Mouse (Mus musculus): ENCODE measurements around the gene Tmprss5.

Tmprss5 gene

DNA sequence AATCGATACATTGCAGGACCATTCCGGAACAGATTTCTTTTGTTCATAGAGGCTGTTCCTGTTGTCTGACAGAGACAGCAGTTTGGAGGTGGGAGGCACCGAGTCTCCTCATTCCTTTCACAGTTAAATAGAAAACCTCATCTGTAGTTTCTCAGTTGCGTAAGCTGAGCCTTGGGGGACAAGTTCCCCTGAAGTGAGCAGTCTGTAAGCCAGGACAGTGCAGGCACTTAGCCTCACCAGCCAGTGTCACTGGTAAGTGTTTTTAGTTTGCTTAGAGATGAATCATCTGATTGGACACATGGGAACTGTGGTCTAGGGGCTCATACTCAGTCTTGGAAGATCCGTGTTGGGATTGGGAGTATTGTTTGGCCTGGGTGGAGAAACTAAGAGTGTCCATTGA, at the start of gene Tmprss5:
TSS of gene Tmprss5 (plus strand) at position 154 of the 400 bp plus-strand sequence.
- DNase-seq, result no peak

DNA sequence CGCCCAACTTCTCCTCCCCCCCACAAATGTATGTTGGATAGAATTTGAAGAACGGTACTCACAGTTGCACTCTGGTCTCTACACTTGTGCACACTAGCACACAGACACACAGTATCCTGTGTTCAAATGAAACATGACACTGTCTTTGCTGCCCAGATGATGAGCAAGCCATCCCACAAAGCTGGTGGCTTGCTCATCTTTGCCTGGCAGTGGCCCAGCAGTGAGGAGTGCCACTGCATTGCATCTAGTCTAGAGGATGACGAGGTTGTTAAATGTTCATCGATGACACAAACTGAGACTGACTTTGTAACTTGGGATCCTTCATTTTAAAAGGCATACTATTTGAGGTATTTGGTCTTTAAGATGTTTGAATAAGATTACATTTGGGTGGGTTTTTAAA, 46.3 kb upstream of the Tmprss5 start:
- no peak for DNase-seq

DNA sequence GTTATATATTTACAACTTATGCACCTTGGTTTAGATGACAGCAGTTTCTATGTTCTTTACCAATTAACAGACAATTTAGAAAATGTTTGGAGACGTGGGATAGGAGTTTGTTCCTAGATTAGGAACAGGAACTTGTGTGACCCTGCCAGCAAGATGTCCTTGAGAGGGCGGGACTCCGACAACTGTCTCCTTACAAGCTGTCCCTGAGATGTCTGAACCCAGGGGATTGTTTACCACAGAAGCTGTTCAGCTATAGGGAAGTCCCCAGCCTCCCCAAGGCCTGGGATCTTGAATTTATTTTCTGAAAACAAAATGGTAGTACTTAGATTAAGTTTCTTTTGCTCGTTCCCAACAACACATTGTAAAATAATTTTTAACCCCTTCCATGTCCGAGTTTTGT, 30.2 kb upstream of the Tmprss5 start:
- DNase-seq, result no peak

DNA sequence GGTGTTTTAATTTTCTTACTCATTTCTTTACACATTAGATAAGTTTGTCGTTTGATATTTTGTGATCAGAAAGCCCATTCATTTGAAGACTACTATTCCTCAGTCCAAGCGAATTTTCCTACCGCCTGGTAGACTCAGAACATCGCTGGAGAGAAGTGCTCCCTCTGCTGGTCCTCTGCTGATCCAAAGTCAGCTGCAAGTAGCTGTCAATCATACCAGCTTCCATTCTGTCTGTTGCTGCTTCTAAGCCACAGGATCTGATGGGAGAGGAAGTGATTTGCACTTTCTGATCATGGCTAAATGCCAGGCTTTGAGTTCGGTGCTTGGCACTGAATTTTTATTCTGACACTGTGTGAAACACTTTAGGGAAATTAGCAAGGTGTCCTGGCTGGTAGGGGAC, 29.7 kb upstream of the Tmprss5 start:
- peak; percentile 67 for DNase-seq

DNA sequence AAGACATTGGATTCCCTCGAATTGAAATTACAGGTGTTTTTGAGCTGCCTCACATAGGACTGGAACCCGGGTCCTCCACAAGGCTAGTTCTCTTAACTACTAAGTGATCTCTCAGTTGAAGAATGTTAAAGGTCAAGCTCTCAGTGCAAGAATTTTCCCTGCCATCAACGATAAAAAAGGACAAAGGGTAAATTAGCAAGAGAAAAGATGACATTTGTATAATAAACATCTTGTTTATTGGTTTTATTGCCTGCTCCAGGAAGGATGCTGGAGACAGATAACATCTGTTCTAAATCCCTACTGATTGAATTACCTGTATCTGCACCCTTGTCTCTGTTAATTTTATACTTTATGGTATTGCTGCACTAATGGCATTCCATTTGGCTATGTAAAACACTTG, 27.0 kb upstream of the Tmprss5 start:
- no peak for DNase-seq

DNA sequence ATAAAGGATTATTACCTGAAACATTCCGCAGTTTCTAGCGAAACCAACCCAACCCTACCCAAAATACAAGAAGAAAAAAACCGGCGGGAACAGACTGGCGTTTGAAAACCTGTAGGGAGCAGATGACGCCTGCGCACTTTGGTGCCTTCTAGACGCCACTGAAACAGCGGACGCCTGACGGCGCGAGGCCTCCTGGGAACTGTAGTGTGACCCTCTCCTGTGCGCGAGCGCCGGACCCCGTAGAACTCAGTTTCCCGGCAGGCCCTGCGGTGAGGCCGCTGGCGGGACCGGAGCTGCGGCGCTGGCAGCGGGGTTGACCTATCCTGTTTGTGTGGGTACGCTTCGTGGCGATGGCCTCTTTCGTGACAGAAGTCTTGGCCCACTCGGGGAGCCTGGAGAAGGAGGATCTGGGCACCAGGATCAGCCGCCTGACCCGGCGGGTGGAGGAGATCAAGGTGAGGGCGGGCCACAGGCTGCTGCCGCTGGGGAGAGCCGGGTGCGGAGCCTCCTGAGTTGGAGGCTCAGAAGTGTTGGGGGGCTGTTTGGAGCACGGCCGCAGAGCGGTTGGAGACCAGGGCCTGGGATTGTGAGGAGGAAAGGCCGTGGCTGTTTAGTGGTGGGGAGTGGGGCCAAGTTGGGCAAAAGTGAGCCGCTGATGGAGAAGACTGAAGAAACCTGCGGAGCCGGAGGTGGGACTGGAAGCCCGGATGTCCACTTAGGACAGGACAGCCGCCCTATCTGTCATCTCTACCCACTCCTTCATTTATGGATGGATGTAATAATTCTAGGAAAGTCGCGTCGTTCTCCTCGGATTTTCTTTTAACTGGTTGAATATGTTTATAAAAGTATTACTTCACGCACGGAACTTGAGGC, 25.5 kb upstream of the Tmprss5 start, which contains the start of gene Zw10:
TSS of gene Zw10 (plus strand) at position 281 of the 873 bp plus-strand sequence.
- DNase-seq, result peak; percentile 92

DNA sequence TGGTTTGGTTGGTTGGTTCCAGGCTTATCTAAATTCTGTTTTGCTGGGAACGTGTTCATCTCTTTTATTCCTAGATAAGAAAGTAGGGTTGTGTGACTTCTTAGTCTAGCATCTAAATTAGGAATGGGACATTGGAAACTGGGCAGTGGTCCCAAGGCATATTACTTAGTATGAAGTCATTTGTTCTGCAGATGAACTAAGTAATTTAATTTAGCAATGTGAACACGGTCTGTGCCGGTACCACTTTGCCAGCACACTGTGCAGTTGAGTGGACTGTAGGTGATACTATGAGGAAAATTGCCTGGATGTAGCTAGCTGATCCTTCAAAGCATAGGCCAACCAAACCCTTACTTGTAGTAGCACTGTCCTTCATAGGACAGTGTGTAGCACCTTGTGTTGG, 4.2 kb upstream of the Tmprss5 start:
- no peak for DNase-seq

DNA sequence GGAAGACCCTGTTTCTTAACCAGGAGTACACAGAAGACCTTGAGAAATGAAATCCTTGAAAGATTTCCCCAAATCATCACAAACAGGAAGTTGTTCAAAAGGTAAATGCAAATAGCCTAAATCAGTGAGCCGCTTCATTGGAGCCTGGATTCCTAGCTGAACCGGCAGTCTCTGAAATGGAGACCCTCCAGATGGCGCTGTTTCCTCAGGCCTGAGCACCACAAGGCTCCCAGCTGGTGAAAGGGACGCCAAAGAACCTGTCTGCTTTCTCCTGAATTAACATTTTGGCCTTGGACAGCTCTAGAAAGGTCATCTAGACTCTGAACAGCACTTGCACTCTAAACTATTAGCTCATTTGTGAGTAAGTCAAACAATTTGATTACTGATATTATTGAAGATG, 501 bp downstream of the Tmprss5 start:
- peak; percentile 51 for DNase-seq

DNA sequence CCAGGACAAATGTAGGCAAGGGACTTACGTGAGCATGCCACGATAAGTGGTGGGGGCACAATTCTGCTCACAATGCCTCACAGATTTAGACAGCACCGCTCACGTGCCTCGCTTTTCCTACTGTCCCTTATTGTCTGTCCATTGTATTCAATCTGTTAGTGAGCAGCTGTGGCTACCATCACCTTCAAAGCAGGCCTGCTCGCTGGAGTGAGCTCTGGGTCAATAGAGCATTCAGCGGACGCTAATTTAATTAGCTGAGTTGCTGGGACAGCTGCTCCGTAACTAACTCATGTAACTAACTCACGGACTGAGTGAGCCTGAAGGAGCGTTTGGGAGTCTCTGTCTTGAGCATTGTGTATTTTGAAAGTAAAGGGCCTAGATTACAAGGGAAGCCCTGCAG, 6.3 kb downstream of the Tmprss5 start:
- DNase-seq, result no peak

DNA sequence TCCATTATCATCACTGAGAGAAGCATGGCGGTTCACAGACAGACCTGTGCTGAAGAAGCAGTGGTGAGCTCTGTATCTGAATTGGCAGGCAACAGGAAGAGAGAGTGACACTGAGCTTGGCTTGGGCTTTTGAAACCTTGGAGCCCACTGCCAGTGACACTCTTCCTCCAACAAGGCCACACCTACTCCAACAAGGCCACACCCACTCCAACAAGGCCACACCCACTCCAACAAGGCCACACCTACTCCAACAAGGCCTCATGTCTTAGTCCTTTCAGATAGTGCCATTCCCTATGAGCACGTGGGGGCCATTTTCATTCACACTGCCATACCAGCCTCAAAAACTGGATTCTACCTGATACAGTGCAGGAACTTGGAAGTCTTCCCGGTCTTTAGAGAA, 17.8 kb downstream of the Tmprss5 start:
- no peak for DNase-seq

DNA sequence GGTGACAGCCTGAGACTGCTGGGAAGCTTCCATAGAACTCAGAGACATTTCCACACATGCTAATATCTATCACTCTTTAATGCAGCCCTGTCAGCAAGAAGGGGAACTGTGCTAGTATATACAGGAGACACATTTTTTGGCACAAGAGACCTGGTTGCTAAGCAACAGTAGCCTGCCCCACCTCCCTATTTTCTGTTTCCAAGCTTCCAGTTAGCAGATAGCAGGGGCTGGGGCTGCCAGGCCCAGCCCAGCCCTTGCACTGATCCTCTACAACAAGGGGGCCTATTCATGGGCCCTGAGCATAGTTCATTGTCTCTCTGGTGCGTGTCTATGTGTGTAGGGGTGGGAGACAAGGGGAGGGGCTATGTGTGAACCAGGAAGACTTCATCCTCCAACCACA, 21.3 kb downstream of the Tmprss5 start:
- no peak for DNase-seq

DNA sequence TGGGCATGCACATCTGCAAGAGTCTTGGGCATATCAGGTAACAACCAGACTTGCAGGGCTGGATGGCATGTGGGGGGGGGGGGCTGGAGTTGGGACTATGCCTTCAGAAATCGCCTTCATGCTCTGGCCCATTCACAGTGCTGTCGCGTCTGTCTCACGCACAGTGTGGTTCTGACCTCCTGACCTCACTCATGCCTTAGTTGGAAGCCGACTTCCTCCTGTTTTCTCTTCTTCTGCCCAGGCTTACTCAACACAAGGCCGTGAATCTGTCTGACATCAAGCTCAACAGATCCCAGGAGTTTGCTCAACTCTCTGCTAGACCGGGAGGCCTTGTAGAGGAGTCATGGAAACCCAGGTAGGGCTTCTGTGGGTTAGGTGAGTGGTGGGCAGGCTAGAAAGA, 28.0 kb downstream of the Tmprss5 start:
- no peak for DNase-seq

DNA sequence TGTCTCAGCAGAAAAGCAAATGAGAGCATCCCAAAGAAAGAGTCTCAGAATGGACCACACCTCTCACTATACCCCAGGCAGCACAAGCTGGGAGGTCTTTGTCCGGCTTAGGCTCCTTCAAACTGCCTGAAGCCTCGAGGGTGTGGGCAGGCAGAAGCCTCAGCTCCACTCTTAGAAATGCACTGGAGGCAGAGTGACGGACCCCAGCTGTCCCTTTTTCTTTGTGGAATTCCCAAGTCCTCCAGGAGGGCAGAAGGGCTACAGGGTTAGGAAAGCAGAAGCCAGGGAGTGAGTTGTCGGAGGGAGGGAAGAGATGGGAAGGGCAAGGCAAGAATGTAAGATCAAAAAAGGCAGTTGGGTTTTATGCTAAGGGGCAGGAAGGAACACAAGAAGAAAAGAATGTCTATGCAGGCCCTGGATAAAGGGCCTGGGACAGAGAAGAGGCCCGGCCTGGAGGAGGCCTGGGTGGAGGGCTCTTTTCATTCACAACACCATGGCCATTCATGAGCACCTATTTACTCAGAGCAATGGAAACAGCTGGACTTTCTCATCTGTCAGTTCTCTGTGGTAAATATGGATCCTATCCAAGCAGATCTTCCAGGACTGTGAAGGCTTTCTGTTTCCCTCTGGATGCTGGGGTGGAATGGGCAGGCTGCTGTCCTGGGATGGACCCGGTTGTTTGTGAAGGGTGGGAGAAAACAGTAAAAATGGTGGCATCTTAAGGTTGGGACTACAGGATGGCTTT, 29.6 kb downstream of the Tmprss5 start:
- no peak for DNase-seq

DNA sequence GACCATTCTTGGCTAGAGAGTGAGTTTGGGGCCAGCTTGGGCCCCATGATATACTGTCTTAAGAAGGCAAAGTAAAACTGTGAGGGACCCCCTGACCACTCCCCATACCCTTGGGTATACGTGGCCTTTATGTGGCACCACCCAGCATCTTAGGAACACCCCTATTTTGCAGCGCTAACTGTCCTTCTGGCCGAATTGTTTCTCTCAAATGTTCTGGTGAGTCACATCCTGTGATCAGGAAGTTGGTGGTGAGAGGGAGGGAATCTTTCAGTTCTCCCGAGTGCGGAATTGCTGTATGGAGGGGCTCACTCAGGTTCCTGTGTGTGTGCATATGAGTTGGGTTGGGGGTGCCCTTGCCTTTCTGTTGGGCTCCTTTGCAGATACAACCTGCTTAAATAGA, 30.2 kb downstream of the Tmprss5 start:
- DNase-seq, result no peak

DNA sequence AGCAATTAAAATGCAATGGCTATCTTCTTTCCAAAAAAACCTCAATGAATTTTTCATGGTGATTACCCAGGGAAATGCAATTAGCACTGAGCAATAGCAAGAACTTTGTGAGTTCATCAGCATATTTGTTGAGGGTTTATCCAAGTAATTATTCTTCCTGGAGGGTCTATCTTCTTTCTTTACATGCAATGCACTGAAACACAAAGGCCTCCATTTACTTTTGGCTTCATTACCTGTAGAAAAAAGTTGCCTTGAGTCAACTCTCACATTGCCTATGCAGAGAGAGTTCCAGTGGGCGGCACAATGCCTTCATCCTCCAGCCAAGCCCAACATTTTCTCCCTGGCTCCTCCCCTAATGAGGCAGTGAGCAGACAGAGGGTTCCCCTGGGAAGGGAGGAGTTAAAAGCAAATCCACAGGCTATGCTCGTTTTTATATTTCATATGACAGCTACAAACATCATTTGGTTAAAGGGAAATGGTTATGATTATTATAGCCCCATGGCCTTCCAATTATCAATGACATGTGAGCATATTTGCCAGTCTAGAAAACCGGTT, 37.3 kb downstream of the Tmprss5 start:
- no peak for DNase-seq

DNA sequence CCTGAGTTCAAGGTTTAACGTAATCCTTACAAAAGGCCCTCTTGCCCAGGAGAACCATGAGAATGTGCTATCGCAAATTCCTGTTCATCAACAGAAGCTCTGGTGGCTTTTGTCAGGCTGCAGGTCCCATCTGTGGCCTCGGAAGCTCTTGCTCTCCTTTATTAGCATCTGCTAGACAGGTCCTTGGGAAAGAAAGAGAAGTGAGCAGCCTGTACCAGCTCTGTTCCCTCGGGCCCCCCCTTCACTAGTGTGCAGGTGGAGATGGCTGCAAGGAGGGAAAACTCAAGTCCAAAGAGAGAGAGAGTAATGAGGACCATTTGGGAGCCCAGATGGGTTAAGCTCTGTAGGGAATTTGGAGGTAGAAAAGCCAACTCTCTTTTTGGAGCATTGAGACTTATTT, 38.7 kb downstream of the Tmprss5 start:
- no peak for DNase-seq

DNA sequence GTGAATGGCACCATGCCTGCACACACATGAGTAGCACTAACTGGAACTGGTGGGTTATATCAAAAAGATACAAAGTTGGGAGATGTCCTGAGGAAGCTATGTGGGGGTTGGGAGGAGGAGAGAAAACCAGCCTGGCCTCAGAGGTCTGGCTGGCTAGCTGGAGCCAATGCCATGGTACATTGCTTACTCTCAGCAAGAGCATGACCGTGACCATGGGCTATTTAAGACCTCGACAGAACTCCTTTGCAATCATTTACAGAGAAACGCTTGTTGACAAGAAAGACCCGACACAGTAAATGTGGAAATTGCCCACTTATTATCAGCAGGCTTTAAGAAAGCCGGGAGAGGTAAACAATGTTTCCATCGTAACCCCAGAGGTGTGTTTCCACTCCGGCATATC, 44.6 kb downstream of the Tmprss5 start:
- no peak for DNase-seq

DNA sequence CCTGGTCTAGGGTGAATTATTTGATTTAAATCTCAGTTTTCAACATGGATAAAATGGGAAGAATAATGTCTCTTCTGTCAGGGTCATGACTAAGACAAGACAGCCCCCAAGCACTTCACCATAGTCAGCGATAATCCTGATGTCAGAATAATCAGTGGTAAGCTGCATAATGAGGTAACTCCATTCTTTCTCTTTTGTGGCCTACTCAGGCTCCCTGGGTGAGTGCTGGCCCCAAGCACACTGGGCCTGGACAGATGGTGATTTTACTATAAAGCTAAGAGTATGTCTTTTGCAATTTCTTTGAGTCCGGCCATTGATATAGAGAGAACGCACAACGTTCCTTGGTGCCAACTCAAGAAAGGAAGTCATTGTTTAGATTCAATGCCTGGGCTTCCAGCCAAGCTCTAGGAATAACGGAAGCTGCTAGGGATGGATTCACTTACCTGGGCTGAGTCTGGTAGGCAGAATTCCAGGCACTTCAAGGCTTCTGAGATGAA, 49.5 kb downstream of the Tmprss5 start:
- DNase-seq, result no peak

DNA sequence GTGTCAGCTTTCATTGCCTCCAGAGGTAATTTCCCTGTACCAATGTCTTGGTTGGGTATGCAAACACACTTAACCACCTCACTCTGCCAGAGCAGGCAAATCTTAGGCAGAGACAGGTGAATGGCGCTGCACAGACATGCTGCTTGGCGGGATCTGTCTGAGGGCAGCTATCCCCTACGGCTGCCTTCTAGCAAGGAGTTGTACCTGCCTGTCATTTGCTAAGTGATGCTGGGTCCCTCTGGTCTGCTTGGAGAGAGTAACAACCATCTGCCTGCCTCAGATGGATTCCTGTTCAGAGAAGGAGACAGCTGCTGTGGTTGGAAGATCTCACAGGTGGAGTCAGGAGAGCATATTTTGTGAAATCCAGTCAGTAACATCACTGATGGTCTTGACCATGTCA, 62.8 kb downstream of the Tmprss5 start:
- DNase-seq, result no peak

DNA sequence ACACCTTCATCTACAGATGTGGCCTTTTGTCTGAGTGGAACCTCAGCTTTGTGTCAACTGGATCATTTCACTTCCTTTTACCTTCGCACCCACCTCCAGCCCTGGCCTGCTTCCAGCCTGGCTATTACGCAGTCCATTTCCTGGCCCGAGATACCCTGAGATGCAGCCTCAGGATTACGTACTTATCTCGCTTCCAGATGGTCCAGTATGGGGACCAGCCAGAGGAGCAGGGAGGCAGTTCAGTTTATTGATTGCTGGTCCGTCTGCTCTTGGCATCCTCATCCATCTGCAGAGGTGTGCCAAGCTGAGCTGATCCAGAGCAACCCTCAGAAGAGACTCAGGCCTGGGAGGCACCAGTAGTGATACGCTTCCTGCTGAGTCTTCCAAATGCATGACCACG, 64.7 kb downstream of the Tmprss5 start:
- DNase-seq, result no peak

DNA sequence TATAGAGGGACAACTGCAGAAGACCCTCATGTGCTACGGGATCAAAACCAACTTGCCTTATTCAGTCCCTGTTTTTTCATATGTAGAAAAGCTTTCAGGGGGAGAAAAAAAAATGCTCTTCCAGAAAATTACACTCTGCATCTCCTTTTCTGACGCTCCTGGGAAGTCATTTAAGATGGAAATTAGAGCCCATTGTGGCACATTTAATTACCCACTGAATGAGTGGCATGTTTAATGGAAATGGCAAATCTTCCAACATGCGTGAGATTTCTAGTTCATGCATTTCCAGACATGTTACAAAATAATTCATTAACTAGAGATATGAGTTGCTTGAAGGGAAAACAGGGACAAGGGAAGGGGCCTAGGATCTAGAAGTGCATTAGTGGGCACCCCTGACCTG, 66.0 kb downstream of the Tmprss5 start:
- DNase-seq, result no peak

Measured in thymus, postnatal 25 days (tissue).